Mouse (Mus musculus) lung, postnatal 0 days (tissue): Measurements from ENCODE around the gene Fam117a. TPM values are rescaled to one million over a fixed set of nuclear protein-coding genes. Genes with fewer than 3 reads are reported as not detected.

Source experiments
- ATAC-seq: fragments of 200-750 bp; cut with Nextera tagmentation; 2 replicates; pipeline ENCODE4 v1.8.0; 2017; ENCODE audit warnings: moderate library complexity
- DNase-seq: peaks from one replicate; pipeline ENCODE4 v3.0.0-alpha.2; 2016; ENCODE audit warnings: low spot score
- H3K27ac ChIP-seq: fragments of 300-500 bp; sonication (generic); 2 replicates; pipeline ENCODE4 v1.5.1; 2014; ENCODE audit warnings: antibody characterized with exemption, mild to moderate bottlenecking, low read length, mixed read lengths
- H3K27me3 ChIP-seq: fragments of 300-500 bp; sonication (generic); replicated peaks from 2 replicates; pipeline ENCODE4 v1.6.1; 2014; ENCODE audit warnings: low read length, mixed read lengths; ENCODE audit not compliant: insufficient read depth
- H3K36me3 ChIP-seq: fragments of 300-500 bp; sonication (generic); 2 replicates; pipeline ENCODE4 v1.6.1; 2014; ENCODE audit warnings: low read length, mixed read lengths; ENCODE audit not compliant: insufficient read depth
- H3K4me1 ChIP-seq: fragments of 300-500 bp; sonication (generic); 2 replicates; pipeline ENCODE4 v1.6.1; 2014; ENCODE audit warnings: antibody characterized with exemption, low read depth, low read length, mixed read lengths; ENCODE audit not compliant: insufficient read depth
- H3K4me2 ChIP-seq: fragments of 300-500 bp; sonication (generic); replicated peaks from 2 replicates; pipeline ENCODE4 v1.6.1; 2014; ENCODE audit warnings: low read depth, mild to moderate bottlenecking, low read length, moderate library complexity, mixed read lengths
- H3K4me3 ChIP-seq: fragments of 300-500 bp; sonication (generic); 2 replicates; pipeline ENCODE4 v1.5.1; 2014; ENCODE audit warnings: low read depth, low read length
- H3K9ac ChIP-seq: fragments of 300-500 bp; sonication (generic); replicated peaks from 2 replicates; pipeline ENCODE4 v1.6.1; 2014; ENCODE audit warnings: low read depth, mild to moderate bottlenecking
- H3K9me3 ChIP-seq: fragments of 300-500 bp; sonication (generic); 2 replicates; pipeline ENCODE4 v1.6.1; 2016; ENCODE audit warnings: low read length, mixed read lengths
- CTCF ChIP-seq: IDR thresholded peaks from 2 replicates; pipeline ENCODE4 v1.5.1; 2016; ENCODE audit warnings: antibody characterized with exemption, mild to moderate bottlenecking
- EP300 ChIP-seq: IDR thresholded peaks from 2 replicates; pipeline ENCODE4 v1.6.1; 2016; ENCODE audit warnings: antibody characterized with exemption, mild to moderate bottlenecking, control low read depth
- WGBS: fragments of 180-500 bp; shearing (Covaris S2); extraction: QIAGEN DNeasy Blood & Tissue Kit; methylation state at CpG from one replicate; pipeline ENCODE4 v1.1.7; 2014; 5-methylcytosine and 5-hydroxymethylcytosine counted together
- polyA plus RNA-seq: library from polyadenylated mRNA; unstranded; fragments of >200 nt; fragmentation: Nextera tagmentation; extraction: Ambion mirVana; gene quantifications from 2 replicates; pipeline ENCODE4 v1.2.1, GENCODE M21; 2015

Gene Fam117a
- polyA plus RNA-seq, 1 experiment from 2014 or later: 21.6 TPM

DNA sequence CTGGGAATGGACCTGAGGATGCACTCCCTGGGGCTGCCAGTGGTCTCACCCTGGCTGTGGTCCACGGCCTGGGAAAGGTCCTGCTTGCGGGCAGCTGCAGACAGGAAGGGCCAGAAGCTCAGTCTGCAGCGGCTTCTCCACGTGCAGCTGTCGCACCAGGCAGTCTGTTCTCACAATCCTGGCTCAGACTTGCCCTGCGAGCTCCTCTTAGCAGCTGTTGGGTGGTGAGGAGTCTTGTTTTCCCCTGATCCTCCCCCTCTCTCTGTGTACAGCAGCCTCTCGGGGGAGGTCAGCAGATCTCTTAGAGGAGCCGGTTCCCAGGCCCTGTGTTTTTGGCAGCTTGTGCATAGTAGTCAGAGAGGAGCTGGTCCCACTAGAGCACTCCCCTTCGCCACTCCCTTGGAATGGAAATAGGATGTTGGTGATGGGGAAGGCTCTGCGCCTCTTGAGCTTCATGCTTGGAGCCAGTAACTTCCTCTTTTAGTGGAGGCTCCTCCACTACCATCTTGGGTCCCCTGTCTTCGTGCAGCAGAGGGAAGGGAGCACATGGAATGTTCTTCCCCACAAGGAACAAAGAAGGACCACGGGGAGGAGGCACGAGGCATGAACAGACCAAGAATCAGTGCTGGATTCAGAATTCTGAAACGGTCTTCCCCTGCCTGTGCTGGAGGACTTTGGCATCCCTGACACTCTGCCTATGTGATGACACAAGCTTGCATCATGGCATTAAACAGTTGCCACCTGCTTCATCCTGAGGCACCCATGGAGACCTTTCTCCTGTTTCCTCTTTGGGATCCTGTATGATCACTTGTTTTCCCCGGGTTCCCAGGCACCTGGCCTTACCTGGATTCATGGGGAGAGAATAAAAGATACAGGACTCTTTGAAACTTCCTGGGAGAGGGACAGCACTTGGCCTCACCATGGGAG lies 33.4 kb downstream of the Fam117a start:
- no peak overlapping the region for H3K4me3 ChIP-seq
- no peaks in the 10 kb centered on the region for H3K27me3 ChIP-seq
- DNase-seq (peak; percentile 86), ATAC-seq (peak; percentile 74)
- H3K27ac ChIP-seq: peak overlapping the region; percentile 38; the same call in 1 of the 2 replicates
- peaks cover 17% of the 10 kb centered on the region for H3K36me3 ChIP-seq
- H3K4me1 ChIP-seq: peaks cover 10% of the 10 kb centered on the region; the same call in 1 of the 2 replicates
- 63% methylated on average over 15 of the region's 15 CpGs for WGBS
- no peak overlapping the region for H3K4me2 ChIP-seq
- no peaks in the 10 kb centered on the region for H3K9me3 ChIP-seq
- no peak overlapping the region for H3K9ac ChIP-seq
- TF ChIP-seq CTCF: no peak
- no peak for TF ChIP-seq EP300

DNA sequence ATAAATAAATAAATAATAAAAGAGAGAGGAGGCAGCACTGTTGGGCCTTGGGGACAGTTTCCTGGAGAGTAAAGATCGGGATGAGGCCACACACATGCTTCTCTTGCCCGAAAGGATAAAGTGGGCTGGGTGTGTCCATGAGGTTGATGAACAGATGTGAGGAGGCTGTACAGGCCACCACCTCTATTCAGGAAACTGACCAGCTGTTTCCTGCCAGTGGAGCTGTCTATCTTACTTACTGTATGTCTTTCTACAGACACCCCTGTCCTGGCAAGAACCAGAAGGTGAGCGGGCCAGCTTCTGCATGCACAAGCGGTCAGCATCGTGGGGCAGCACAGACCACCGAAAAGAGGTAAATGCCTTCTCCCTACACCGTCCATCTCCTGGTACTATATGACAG lies 34.4 kb downstream of the Fam117a start:
- Histone ChIP-seq H3K27me3 (no peaks in the 10 kb centered on the region), H3K36me3 (peaks cover 21% of the 10 kb centered on the region), H3K27ac (no peak overlapping the region), H3K4me1 (peaks cover 10% of the 10 kb centered on the region; the same call in 1 of the 2 replicates), H3K4me3 (no peak overlapping the region), H3K4me2 (no peak overlapping the region), H3K9ac (no peak overlapping the region), H3K9me3 (no peaks in the 10 kb centered on the region)
- DNase-seq (no peak), ATAC-seq (no peak)
- TF ChIP-seq CTCF: no peak
- TF ChIP-seq EP300: no peak
- 93% methylated on average over 7 of the region's 7 CpGs for WGBS

DNA sequence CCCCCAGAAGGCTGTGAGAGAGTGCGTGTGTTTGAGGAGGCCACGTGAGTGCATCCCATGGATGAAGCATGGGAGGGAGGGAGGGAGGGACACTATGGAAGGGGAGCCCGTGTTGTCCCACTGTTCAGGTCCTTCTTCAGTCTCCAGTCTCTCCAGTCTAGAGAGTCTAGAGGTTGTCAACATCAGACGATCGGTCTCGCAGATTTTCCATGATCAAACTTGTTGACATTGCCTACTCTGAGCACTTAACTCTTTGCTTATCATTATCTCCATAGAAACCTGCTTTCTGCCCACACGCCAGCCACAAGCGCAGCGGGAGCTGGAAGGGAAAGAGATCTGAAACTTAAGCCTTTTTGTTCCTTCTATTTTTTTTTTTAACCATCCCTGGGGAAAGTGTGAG lies 42.1 kb downstream of the Fam117a start:
- 56% methylated on average over 9 of the region's 9 CpGs for whole genome bisulfite sequencing
- no peak for DNase-seq
- no peaks in the 10 kb centered on the region for H3K9me3 ChIP-seq
- H3K27me3 ChIP-seq: no peaks in the 10 kb centered on the region
- H3K27ac ChIP-seq: no peak overlapping the region
- no peak overlapping the region for H3K9ac ChIP-seq
- no peak overlapping the region for H3K4me2 ChIP-seq
- no peak overlapping the region for H3K4me3 ChIP-seq
- no peak for ATAC-seq
- H3K36me3 ChIP-seq: peaks cover 25% of the 10 kb centered on the region
- H3K4me1 ChIP-seq: no peaks in the 10 kb centered on the region
- TF ChIP-seq CTCF (no peak), EP300 (no peak)

DNA sequence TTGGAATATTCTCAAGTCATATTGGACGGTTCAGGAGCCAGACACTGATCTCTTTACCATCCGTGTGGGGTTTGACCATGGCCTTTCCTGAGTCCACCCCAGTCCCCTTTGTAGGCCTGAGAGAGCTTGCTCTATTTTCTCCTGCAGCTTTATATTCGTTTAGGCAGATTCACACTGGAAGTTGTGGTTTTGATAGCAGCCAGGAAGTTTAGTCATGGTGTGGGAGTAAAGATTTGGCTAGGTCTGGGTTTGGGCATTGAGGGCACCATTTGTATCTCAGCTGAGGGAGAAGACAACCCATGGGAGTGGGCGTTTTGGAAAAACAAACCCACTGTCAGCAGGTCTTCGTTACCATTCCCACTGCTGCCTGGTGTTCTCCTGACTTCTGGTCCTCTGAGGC lies 42.7 kb downstream of the Fam117a start:
- H3K36me3 ChIP-seq: peaks cover 22% of the 10 kb centered on the region
- no peak for ATAC-seq
- H3K27ac ChIP-seq: no peak overlapping the region
- H3K4me1 ChIP-seq: no peaks in the 10 kb centered on the region
- no peak for DNase-seq
- H3K9me3 ChIP-seq: no peaks in the 10 kb centered on the region
- no peaks in the 10 kb centered on the region for H3K27me3 ChIP-seq
- no peak overlapping the region for H3K4me2 ChIP-seq
- 58% methylated on average over 5 of the region's 5 CpGs for whole genome bisulfite sequencing
- H3K4me3 ChIP-seq: no peak overlapping the region
- H3K9ac ChIP-seq: no peak overlapping the region
- no peak for TF ChIP-seq EP300
- TF ChIP-seq CTCF: no peak

DNA sequence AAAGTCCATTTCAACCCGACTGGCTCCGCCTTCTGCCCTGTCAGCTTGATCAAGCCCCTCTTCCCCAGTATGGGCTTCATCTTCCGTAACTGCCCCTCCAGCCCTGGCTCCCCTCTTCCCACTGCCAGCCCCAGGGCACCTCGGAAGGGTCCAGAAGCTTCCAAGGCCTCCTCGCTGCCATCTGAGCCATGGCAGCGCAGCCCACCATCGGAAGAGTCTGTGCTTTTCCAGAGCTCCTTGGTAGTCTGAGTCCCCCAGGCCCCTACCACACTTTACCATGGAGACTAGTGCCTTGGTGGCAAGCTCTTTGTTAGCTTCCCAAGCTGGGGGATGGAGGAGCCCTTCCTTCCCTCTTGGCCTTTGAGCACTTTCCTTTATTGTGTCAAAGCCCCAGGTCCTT lies 43.9 kb downstream of the Fam117a start:
- Histone ChIP-seq H3K4me1 (no peaks in the 10 kb centered on the region), H3K27me3 (no peaks in the 10 kb centered on the region), H3K27ac (no peak overlapping the region), H3K9ac (no peak overlapping the region), H3K4me2 (no peak overlapping the region), H3K9me3 (no peaks in the 10 kb centered on the region), H3K36me3 (peaks cover 17% of the 10 kb centered on the region), H3K4me3 (no peak overlapping the region)
- DNase-seq: no peak
- no peak for ATAC-seq
- 92% methylated on average over 7 of the region's 7 CpGs for WGBS
- TF ChIP-seq EP300 (no peak), CTCF (no peak)

DNA sequence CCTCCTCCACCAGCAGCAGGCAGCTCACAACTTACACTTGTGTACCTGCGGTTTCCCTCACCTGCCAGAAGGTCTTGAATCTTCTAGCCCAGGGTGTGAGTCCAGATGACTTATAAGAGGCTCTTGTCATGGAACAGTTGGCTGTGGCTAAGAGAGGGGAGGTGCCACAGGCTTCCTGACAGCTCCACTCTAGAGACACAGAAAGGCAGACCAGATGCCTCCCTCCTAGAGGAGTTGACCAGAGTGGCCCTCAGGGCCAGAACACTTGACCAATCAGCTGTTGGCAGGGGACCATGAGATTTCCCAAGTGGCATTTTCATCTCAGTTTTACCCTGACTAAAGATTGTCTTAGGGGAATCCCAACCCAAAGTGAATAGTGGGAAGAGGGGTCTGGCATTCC lies 44.3 kb downstream of the Fam117a start:
- Histone ChIP-seq H3K4me3 (no peak overlapping the region), H3K36me3 (peaks cover 14% of the 10 kb centered on the region), H3K9me3 (no peaks in the 10 kb centered on the region), H3K27ac (no peak overlapping the region), H3K27me3 (no peaks in the 10 kb centered on the region), H3K4me2 (no peak overlapping the region), H3K4me1 (no peaks in the 10 kb centered on the region), H3K9ac (no peak overlapping the region)
- peak; percentile 67 for DNase-seq
- TF ChIP-seq EP300 (0 out of 2 replicates have a peak, but pooled peaks have one; percentile 29), CTCF (no peak)
- peak; percentile 25; the same call in 1 of the 2 replicates for ATAC-seq
- 68% methylated on average over 1 of the region's 1 CpGs for WGBS
